Mouse (Mus musculus): Measurements from ENCODE around the gene Micu1. TPM values are rescaled to one million over a fixed set of nuclear protein-coding genes. Genes with fewer than 3 reads are reported as not detected.

Gene Micu1
- polyA plus RNA-seq, 2 experiments from 2014 or later: 47.1 to 78.3 TPM

GRCm38 (mm10) chr10:59724634-59725033 is 22.4 kb downstream of the Micu1 start:
- ATAC-seq: no peak

DNA sequence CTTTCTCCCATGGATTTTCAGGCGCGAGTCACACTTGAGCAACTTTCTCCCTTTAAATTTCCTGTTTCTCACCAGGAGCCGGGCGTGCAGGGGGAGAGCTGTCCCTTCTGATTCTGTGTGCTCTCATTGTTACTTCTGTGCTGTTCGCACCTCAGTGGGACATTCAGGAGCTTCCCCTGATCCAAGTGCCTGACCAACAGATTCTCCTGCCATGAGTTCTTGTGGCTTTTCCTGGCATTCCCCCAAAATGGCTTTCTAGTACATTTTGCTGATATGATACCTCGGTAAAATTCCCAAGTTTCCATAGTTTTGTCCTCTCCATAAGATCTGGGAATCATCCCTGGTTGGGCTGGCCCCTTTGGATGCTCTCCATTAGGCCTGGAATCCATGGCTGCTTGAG is 25.0 kb downstream of the Micu1 start:
- no peak for ATAC-seq

DNA sequence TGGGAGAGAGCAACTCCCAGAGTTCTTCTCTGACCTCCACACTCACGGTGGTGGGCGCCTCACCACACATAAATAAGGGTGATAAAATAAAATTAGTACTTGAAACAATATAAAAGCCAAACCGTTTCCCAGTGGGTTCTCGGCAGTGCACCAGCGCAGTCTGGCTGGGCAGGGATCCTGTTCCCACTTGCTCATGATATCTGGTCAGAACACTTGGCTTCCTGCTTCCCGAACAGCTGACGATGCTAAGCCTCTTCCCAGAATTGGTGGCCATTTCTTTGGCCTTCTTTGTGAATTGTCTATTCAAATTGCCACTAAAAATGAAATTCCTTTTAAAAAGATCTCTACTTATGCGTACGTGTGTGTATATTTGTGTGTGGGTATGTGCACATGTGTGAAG is 27.0 kb downstream of the Micu1 start:
- ATAC-seq: no peak

DNA sequence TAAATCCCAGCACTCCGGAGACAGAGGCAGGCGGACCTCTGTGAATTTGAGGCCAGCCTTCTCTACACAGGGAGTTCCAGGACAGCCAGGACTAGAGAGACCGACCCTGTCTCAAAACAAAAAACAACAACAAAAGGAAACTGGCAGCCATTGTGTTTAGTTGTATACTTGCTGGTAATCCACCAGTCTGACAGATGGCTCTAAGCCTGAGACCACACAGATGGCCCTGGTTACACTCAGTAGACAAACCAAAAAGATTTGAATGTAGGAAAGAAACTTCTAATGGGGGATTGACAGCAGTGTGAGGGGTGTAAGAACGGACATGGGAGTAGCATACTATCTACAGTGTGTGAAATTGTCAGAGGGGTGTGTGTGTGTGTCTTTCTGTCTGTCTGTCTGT is 27.6 kb downstream of the Micu1 start:
- ATAC-seq: no peak

DNA sequence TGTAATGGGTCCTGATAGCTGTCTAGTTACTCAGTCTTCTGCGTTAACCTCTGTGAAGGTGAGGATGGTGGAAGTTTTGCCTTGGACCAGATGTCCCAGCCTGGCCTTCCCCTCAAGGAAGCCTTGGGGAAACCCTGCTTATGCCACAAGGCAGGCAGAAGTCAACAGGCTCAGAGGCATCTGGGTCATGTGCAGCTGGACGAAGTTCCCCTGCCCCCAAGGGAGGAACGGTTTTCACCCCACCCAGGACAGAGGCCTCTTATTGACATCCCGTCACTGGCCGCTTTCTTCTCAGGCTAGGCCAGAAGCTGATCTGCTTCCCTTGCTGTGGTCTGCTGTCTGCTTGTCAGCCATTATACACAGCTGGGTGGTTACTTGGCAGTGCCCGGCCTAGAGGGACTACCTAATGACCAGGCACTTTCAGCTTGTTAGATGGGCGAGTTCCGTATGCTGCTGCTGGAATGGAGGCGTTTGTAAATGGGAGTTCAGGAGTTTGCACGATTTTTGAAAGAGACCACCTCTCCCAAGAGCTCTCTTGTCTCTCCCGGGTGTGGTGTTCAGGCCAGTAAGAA is 33.8 kb downstream of the Micu1 start:
- no peak for ATAC-seq

GRCm38 (mm10) chr10:59741448-59741847 is 39.2 kb downstream of the Micu1 start:
- ATAC-seq: no peak

GRCm38 (mm10) chr10:59743397-59743796 is 41.1 kb downstream of the Micu1 start:
- no peak for ATAC-seq

GRCm38 (mm10) chr10:59743969-59744368 is 41.7 kb downstream of the Micu1 start:
- ATAC-seq: no peak

DNA sequence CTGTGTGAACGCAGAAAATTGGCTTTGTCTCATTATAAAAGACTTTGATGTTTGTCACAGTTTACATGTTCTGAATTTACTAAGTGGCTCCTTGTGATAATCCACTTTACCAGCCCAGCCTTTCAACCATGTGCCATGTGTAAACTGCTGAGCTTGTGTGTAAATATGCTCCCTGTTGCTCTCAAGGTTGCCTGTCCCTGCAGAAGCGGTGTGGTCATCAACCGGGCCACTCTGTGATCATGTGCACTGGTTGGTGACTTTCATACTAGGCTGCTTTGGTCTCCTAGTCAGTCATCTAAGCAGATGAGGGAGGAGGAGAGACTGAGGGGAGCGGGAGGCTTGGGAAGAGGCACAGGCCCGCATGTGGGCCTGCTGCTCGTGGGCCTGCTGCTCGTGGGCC is 45.1 kb downstream of the Micu1 start:
- no peak for ATAC-seq

DNA sequence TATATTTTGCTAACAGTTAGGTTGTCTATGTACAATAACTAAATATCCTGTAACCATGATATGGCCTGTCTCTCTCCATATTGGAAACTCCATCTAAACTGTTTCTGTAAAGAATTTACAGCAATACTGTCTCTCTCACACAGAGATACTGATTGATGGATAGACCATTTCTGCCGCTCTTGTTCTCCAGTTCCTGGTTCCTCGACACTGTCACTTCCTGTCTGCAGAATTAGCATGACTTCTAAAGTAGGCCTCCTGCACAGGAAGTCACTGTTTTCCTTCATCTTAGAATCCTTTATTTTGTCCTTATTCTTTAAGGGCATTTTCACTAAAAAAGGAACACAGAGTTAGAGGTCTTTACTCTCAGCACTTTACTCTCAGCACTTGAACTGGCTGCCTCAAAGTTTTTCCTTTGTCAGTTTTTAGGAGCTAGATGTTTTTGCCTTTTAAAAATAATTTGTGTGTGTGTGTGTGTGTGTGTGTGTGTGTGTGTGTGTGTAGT is 46.5 kb downstream of the Micu1 start:
- ATAC-seq: peak; percentile 100

DNA sequence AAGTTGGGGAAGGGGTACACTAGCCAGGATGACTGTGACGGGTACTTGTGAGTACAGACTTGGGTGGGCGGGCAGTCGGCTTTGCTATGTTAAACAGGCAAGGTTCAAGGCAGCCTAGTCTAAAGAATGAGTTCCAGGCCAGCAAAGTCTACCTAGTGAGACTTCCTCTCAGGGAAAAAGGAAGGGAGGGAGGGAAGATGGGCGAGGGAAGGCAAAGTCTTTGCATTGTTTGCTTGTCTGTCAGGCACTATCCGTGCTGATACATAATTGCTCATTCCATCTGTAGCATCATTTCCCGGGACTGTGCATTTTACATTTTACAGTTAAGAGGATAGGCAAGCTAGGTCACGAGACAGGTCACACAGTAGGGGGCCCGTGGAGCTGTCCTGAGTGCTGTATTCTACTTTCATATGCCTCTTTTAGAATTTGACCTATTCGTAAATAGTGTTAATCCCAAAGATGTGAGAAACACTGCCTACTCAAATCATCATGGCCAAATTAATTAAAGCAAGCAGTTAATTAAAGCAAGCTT is 51.3 kb downstream of the Micu1 start:
- no peak for ATAC-seq

- ATAC-seq: no peak
Observed at GRCm38 (mm10) chr10:59754104-59754503, 51.8 kb downstream of the Micu1 start.

DNA sequence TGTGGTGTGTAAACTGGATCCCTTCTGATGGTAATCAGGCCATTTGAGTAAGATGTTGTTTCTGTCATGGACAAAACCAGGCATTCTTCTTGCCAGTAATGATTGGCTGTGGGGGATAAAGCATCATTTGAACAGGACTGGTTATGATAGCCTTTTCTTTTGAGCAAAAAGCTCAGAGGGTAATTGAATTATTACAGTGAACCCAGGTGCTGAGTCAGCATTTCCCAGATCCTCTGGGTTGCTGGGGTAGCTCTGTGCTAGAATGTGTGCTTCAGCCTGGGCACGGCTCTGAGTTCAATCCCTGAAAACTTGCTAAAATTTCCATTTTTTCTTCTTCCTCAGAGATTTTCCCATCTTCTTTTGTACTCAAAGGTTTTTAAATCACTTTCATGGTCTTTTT is 52.6 kb downstream of the Micu1 start:
- ATAC-seq: no peak

DNA sequence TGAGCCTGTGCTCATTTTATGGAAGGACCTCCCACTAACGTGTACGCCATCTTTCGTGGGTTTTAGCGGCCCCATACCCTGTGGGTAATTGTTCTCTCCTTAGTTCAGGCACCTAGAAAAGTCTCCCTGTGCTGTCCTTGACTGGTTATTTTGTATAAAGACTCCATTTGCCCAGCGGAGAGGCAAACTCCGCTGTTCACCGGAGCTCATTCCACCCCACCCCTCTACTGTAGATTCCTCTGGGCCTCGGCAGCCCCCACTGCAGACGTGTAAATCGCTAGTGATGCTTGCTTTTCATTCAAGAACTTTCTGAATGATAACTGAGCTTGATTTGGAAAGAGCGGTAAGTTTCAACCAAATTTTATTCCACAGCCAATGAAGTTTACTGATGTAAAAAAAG is 53.4 kb downstream of the Micu1 start:
- no peak for ATAC-seq

DNA sequence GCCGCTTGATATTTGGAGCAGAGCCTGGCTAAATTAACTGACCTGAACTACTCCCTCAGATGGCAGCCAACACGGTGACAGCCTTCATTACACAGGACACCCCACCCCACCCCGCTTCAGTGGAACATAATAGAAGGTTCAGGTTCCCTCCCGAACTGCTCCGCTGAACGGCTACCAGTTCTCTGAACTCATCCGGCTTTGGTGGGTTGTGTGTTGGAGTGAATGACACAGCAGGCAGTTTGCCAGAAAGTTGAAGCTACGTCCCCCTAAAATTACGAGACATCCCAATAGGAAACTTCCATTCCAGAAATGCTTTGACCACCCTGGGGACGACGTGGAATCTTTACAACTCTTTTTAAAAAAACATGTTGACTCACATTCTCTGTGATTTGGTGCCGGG is 53.8 kb downstream of the Micu1 start:
- ATAC-seq: no peak

DNA sequence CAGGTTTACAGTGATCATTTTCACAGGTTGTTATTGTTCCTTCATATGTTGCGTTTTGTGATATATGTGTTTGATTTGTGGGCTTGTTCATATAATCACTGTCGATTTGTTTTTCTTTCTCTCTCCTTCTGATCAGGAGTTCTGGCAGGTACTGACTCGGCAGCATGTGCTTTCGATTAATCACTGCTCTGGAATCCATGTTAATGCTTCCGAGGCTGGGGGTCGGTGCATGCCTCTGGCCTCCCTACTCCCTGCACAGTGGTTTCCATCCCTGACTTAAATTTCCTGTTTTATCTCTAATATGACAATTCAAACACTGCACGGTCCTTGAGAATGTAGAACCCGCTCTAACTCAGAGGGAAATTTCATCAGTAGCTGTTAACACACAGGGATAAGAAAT is 54.3 kb downstream of the Micu1 start:
- no peak for ATAC-seq

DNA sequence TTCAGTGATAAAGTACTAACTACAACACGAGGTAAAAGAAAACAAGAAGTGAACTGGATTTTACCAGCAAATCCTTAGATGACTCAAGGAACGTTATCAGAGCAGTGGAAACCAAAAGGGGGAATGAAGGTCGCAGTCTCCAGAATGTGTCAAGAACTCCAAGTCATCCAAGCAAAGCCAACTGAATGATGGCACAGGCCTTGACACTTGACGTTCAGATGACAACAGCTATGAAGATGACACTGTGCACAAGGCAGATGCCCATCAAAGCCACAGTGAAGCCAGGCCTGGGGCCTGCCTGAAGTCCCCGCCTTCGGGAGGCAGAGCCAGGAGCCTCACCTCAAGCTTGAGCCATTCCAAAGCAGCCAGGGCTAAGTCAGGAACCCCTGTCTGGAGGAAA is 62.5 kb downstream of the Micu1 start:
- no peak for ATAC-seq

DNA sequence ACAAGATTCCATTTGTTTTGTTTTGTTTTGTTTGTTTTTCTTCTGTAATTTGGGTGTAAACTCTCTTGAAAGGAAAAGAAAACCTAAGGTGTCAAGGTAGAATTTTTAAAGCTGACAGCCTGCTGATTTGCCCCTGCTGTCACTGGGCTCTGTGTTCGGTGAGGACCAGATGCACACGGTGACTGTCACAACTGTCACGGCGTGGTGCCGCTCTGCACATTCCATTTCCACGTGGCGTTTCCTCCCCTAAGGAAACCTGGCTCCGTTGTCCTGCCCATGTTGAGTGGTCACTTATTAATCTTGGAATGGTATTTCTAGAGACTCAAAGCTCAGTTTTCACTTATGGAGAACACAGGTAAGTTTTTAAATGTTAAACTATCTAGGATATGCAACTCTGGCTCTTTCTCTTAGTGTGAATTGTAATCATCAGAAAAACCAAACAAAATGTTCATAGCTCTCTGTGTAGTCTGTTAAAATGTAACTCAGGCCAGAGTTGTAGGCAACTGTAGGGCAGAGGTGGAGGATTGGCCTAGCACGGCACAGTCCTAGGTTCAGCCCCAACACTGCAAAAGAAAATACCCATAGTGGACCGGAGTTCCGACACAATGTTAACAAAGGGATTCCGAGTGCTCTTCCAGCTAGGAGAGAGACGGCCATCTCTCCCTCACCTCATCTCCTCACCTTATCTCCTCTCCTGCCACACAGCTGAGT is 66.2 kb downstream of the Micu1 start:
- ATAC-seq: no peak

GRCm38 (mm10) chr10:59771375-59772048 is 69.2 kb downstream of the Micu1 start:
- ATAC-seq: no peak

GRCm38 (mm10) chr10:59772049-59772397 is 69.7 kb downstream of the Micu1 start:
- no peak for ATAC-seq

- no peak for ATAC-seq
Observed at GRCm38 (mm10) chr10:59773441-59774140, 71.3 kb downstream of the Micu1 start.

- no peak for ATAC-seq
Observed at GRCm38 (mm10) chr10:59774141-59774534, 71.9 kb downstream of the Micu1 start.

GRCm38 (mm10) chr10:59777246-59777645 is 75.0 kb downstream of the Micu1 start:
- no peak for ATAC-seq

All from CD4-positive, CD25-positive, alpha-beta regulatory T cell, adult 4 months (primary cell).